Mouse (Mus musculus): Measurements from ENCODE around the gene Sycp3. TPM values are rescaled to one million over a fixed set of nuclear protein-coding genes. Genes with fewer than 3 reads are reported as not detected.
"Not testable (repeated sequence)": the region's sequence is repeated elsewhere in the genome, so short reads cannot be mapped to it uniquely, and the experiment has no call there.

The Sycp3 gene
- total RNA-seq, 1 experiment, result 7.3 TPM

DNA sequence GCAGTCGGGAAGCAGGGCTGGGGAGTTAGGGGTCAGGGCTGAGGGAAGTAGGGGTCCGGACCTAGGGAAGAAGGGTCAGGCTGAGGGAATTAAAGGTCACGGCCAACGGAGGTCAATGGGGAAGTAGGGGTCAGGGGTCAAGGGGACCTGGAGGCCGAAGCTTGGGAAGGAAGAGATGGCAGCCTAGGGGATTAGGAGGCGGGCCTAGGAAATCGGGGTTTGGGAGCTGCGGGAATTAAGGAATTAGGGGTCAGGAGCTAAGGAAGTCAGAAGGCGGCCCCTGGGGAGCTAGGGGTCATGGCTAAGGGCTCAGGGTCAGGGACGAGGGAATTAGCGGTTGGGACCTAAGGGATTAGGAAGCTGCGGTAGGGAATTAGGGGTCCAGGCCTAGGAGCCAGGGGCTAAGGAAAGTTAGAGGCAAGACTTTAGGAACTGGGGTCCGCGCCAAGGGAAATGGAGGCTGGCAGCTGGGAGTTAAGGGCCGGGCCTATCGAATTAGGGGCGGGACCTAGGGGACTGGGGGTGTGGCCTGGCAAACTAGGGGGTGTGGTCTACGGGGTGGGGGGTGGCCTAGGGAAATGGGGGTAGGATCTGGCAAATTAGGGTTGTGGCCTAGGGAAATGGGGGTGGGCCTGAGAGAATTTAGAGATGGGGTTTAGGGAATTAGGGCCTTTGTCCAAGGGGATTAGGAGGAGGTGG, 902 bp downstream of the Sycp3 start:
- Histone ChIP-seq H3K9ac (ENCODE audit: insufficient read depth, low read depth, low read length, poor library complexity, severe bottlenecking) (peak overlapping the region; percentile 82), H3K4me3 (ENCODE audit: insufficient read depth in 1 of 2, low read depth in 1 of 2, low read length in 2 of 2, poor library complexity in 1 of 2, severe bottlenecking in 1 of 2) (peak overlapping the region; percentile 71 to 75), H3K27ac (ENCODE audit: insufficient read depth, low read depth, low read length, poor library complexity, severe bottlenecking) (peak overlapping the region; percentile 43; the same call in 1 of the 2 replicates), H3K9me3 (ENCODE audit: control insufficient read depth, insufficient read depth, low read depth, low read length) (no peaks in the 10 kb centered on the region), H3K4me1 (ENCODE audit: control insufficient read depth in 2 of 2, insufficient read depth in 2 of 2, low read length in 2 of 2, poor library complexity in 1 of 2) (peaks cover 0 to 3% of the 10 kb centered on the region in 2 experiments; a peak in 2 of 4 replicates), H3K36me3 (ENCODE audit: control insufficient read depth, insufficient read depth, low read length, poor library complexity, severe bottlenecking) (no peaks in the 10 kb centered on the region)
- DNase-seq (ENCODE audit: low read depth, low spot score), result peak; percentile 30
- TF ChIP-seq ZC3H11A (IDR thresholded peaks at IDR 0.05; ENCODE audit: borderline replicate concordance, low read depth, low read length) (no peak), HCFC1 (IDR thresholded peaks at IDR 0.05; ENCODE audit: borderline replicate concordance, insufficient read depth, low read length) (peak; percentile 30; the same call in 1 of the 2 replicates)
- in situ Hi-C loops (cut with MboI; ENCODE audit: low sequenced_read_pairs in 2 of 2, unreplicated experiment in 2 of 2), result no loop called here

DNA sequence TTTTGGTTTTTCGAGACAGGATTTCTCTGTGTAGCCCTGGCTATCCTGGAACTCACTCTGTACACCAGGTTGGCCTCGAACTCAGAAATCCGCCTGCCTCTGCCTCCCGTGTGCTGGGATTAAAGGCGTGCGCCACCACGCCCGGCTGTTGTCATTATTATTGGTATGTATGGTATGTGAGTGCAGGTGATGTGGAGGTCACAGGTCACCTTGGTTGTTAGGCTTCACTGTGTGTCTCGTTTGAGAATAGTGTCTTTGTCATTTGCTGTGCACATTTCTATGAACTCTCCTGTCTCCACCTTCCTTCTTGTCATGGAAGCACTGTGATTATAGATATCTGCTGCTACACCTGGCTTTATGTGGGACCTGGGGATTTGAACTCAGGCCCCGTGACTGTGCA, 23.5 kb downstream of the Sycp3 start:
- H3K36me3 ChIP-seq (ENCODE audit: control insufficient read depth, insufficient read depth, low read length, poor library complexity, severe bottlenecking); H3K9ac ChIP-seq (ENCODE audit: insufficient read depth, low read depth, low read length, poor library complexity, severe bottlenecking); H3K4me3 ChIP-seq (ENCODE audit: insufficient read depth in 1 of 2, low read depth in 1 of 2, low read length in 2 of 2, poor library complexity in 1 of 2, severe bottlenecking in 1 of 2); H3K9me3 ChIP-seq (ENCODE audit: control insufficient read depth, insufficient read depth, low read depth, low read length); DNase-seq (ENCODE audit: low read depth, low spot score); in situ Hi-C loops (cut with MboI; ENCODE audit: low sequenced_read_pairs in 2 of 2, unreplicated experiment in 2 of 2); H3K27ac ChIP-seq (ENCODE audit: insufficient read depth, low read depth, low read length, poor library complexity, severe bottlenecking); H3K4me1 ChIP-seq (ENCODE audit: control insufficient read depth in 2 of 2, insufficient read depth in 2 of 2, low read length in 2 of 2, poor library complexity in 1 of 2): not testable (repeated sequence)

DNA sequence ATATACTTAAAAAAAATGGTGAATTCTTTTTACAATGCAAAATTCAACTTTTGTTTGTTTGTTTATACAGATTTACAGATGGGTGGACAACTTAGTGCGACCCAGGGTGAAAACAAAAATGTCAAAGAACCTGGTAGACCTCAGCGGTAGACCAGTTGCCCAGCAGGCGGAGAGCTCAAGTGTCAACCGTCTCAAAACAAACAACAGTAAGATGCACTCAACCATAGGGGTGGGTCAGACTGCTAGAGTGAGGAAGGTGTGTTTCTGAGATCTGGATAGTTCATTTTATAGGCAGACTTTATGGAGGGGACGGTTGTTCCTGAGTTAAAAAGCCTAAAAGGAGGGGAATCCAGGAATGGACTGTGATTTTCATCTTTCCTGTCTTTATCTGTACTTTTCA, 29.3 kb downstream of the Sycp3 start:
- no peaks in the 10 kb centered on the region for H3K9me3 ChIP-seq (ENCODE audit: control insufficient read depth, insufficient read depth, low read depth, low read length)
- no peak overlapping the region for H3K27ac ChIP-seq (ENCODE audit: insufficient read depth, low read depth, low read length, poor library complexity, severe bottlenecking)
- in situ Hi-C loops (cut with MboI; ENCODE audit: low sequenced_read_pairs in 2 of 2, unreplicated experiment in 2 of 2), result no loop called here
- no peak overlapping the region for H3K4me3 ChIP-seq (ENCODE audit: insufficient read depth in 1 of 2, low read depth in 1 of 2, low read length in 2 of 2, poor library complexity in 1 of 2, severe bottlenecking in 1 of 2)
- TF ChIP-seq HCFC1 (IDR thresholded peaks at IDR 0.05; ENCODE audit: borderline replicate concordance, insufficient read depth, low read length) (no peak), ZC3H11A (IDR thresholded peaks at IDR 0.05; ENCODE audit: borderline replicate concordance, low read depth, low read length) (no peak), ZNF384 (IDR thresholded peaks at IDR 0.05; ENCODE audit: low read depth, low read length) (no peak), MAFK (IDR thresholded peaks at IDR 0.05; ENCODE audit: insufficient read depth, low read depth, low read length) (no peak), CHD2 (IDR thresholded peaks at IDR 0.05; ENCODE audit: low read depth, low read length) (no peak)
- peaks cover 0 to 2% of the 10 kb centered on the region in 2 experiments; a peak in 1 of 4 replicates for H3K4me1 ChIP-seq (ENCODE audit: control insufficient read depth in 2 of 2, insufficient read depth in 2 of 2, low read length in 2 of 2, poor library complexity in 1 of 2)
- H3K9ac ChIP-seq (ENCODE audit: insufficient read depth, low read depth, low read length, poor library complexity, severe bottlenecking), result no peak overlapping the region
- no peak for DNase-seq (ENCODE audit: low read depth, low spot score)
- no peaks in the 10 kb centered on the region for H3K36me3 ChIP-seq (ENCODE audit: control insufficient read depth, insufficient read depth, low read length, poor library complexity, severe bottlenecking)

DNA sequence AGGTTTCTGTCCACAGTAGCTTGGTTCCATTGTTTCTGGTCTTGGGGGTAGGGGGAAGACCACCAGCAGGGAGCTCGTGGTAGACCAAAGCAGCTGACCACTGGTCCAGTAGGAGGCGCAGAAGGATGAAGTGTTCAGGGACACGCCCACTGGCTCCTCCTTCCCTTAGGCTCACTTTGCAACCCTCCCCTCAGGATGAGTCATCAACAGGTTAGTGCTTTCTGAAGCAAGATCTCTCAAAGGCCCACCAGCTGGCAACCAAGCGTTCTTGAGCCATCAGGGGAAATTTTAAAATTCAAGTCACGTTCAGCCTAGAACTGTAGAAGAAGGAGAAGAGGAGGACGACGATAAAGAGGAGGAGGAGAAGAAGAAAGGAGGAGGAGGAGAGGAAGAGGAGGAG, 32.3 kb downstream of the Sycp3 start:
- Histone ChIP-seq H3K9me3 (ENCODE audit: control insufficient read depth, insufficient read depth, low read depth, low read length) (no peaks in the 10 kb centered on the region), H3K9ac (ENCODE audit: insufficient read depth, low read depth, low read length, poor library complexity, severe bottlenecking) (no peak overlapping the region), H3K36me3 (ENCODE audit: control insufficient read depth, insufficient read depth, low read length, poor library complexity, severe bottlenecking) (no peaks in the 10 kb centered on the region), H3K4me1 (ENCODE audit: control insufficient read depth in 2 of 2, insufficient read depth in 2 of 2, low read length in 2 of 2, poor library complexity in 1 of 2) (peaks cover 4 to 10% of the 10 kb centered on the region in 2 experiments; a peak in 2 of 4 replicates), H3K27ac (ENCODE audit: insufficient read depth, low read depth, low read length, poor library complexity, severe bottlenecking) (no peak overlapping the region), H3K4me3 (ENCODE audit: insufficient read depth in 1 of 2, low read depth in 1 of 2, low read length in 2 of 2, poor library complexity in 1 of 2, severe bottlenecking in 1 of 2) (no peak overlapping the region)
- TF ChIP-seq HCFC1 (IDR thresholded peaks at IDR 0.05; ENCODE audit: borderline replicate concordance, insufficient read depth, low read length) (no peak), ZC3H11A (IDR thresholded peaks at IDR 0.05; ENCODE audit: borderline replicate concordance, low read depth, low read length) (no peak), ZNF384 (IDR thresholded peaks at IDR 0.05; ENCODE audit: low read depth, low read length) (no peak), MAFK (IDR thresholded peaks at IDR 0.05; ENCODE audit: insufficient read depth, low read depth, low read length) (no peak), CHD2 (IDR thresholded peaks at IDR 0.05; ENCODE audit: low read depth, low read length) (no peak)
- in situ Hi-C loops (cut with MboI; ENCODE audit: low sequenced_read_pairs in 2 of 2, unreplicated experiment in 2 of 2), result no loop called here
- peak; percentile 17 for DNase-seq (ENCODE audit: low read depth, low spot score)

DNA sequence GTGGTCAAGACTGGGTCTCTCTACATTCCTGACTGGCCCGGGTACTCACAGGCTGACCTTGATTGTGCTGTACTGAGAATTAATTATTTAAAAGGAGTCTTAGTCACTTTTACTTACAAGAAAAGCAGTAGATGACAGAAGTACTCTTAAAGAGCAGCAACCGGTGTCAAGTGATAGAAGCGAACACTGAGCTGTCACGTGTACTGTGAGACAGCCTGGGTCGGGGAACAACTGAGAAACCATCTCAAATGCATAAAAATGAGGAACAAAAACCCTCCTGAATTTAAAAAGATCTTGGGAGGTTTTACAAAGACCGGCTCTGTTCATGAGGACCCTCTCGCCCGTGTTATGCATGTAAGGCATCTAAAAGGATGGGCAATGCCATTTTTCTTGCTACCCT, 33.3 kb downstream of the Sycp3 start:
- DNase-seq (ENCODE audit: low read depth, low spot score), result no peak
- Histone ChIP-seq H3K27ac (ENCODE audit: insufficient read depth, low read depth, low read length, poor library complexity, severe bottlenecking) (no peak overlapping the region), H3K9ac (ENCODE audit: insufficient read depth, low read depth, low read length, poor library complexity, severe bottlenecking) (no peak overlapping the region), H3K4me3 (ENCODE audit: insufficient read depth in 1 of 2, low read depth in 1 of 2, low read length in 2 of 2, poor library complexity in 1 of 2, severe bottlenecking in 1 of 2) (no peak overlapping the region), H3K9me3 (ENCODE audit: control insufficient read depth, insufficient read depth, low read depth, low read length) (no peaks in the 10 kb centered on the region), H3K4me1 (ENCODE audit: control insufficient read depth in 2 of 2, insufficient read depth in 2 of 2, low read length in 2 of 2, poor library complexity in 1 of 2) (peaks cover 7 to 12% of the 10 kb centered on the region in 2 experiments; a peak in 3 of 4 replicates), H3K36me3 (ENCODE audit: control insufficient read depth, insufficient read depth, low read length, poor library complexity, severe bottlenecking) (no peaks in the 10 kb centered on the region)
- in situ Hi-C loops (cut with MboI; ENCODE audit: low sequenced_read_pairs in 2 of 2, unreplicated experiment in 2 of 2), result no loop called here
- TF ChIP-seq ZC3H11A (IDR thresholded peaks at IDR 0.05; ENCODE audit: borderline replicate concordance, low read depth, low read length) (no peak), ZNF384 (IDR thresholded peaks at IDR 0.05; ENCODE audit: low read depth, low read length) (no peak), CHD2 (IDR thresholded peaks at IDR 0.05; ENCODE audit: low read depth, low read length) (no peak), HCFC1 (IDR thresholded peaks at IDR 0.05; ENCODE audit: borderline replicate concordance, insufficient read depth, low read length) (no peak)

All from ES-E14 (cell line).